Mouse (Mus musculus) hindbrain, embryonic 14.5 days (tissue): ENCODE data around the gene Msi2. TPM values are rescaled to one million over a fixed set of nuclear protein-coding genes. Genes with fewer than 3 reads are reported as not detected.
A peak's percentile ranks its signal among the peaks of the same experiment; 100 is the strongest.

Experiments
- ATAC-seq: fragments of 200-750 bp; cut with Nextera tagmentation; 2 replicates; pipeline ENCODE4 v1.8.0; 2017; ENCODE audit warnings: moderate number of reproducible peaks, mild to moderate bottlenecking, moderate TSS enrichment, moderate library complexity; ENCODE audit not compliant: low FRiP score
- DNase-seq: peaks from one replicate; pipeline ENCODE4 v3.0.0-alpha.2; 2015; ENCODE audit warnings: low spot score
- H3K27ac ChIP-seq: fragments of 300-500 bp; sonication (generic); 2 replicates; pipeline ENCODE4 v1.5.1; 2014; ENCODE audit warnings: mild to moderate bottlenecking, moderate library complexity
- H3K27me3 ChIP-seq: fragments of 300-500 bp; sonication (generic); 2 replicates; pipeline ENCODE4 v1.6.1; 2014; ENCODE audit warnings: mild to moderate bottlenecking, low read length, mixed read lengths; ENCODE audit not compliant: control insufficient read depth, insufficient read depth
- H3K36me3 ChIP-seq: fragments of 300-500 bp; sonication (generic); replicated peaks from 2 replicates; pipeline ENCODE4 v1.6.1; 2014; ENCODE audit not compliant: control insufficient read depth, insufficient read depth
- H3K4me1 ChIP-seq: fragments of 300-500 bp; sonication (generic); replicated peaks from 2 replicates; pipeline ENCODE4 v1.6.1; 2014; ENCODE audit warnings: antibody characterized with exemption, low read length, mixed read lengths; ENCODE audit not compliant: control insufficient read depth, insufficient read depth
- H3K4me2 ChIP-seq: fragments of 300-500 bp; sonication (generic); replicated peaks from 2 replicates; pipeline ENCODE4 v1.6.1; 2014; ENCODE audit warnings: mild to moderate bottlenecking, moderate library complexity
- H3K4me3 ChIP-seq: fragments of 300-500 bp; sonication (generic); replicated peaks from 2 replicates; pipeline ENCODE4 v1.5.1; 2014; ENCODE audit warnings: mild to moderate bottlenecking, low read length
- H3K9ac ChIP-seq: fragments of 300-500 bp; sonication (generic); 2 replicates; pipeline ENCODE4 v1.6.1; 2014
- H3K9me3 ChIP-seq: fragments of 300-500 bp; sonication (generic); 2 replicates; pipeline ENCODE4 v1.6.1; 2016; ENCODE audit warnings: low read length; ENCODE audit not compliant: control insufficient read depth
- WGBS: fragments of 180-500 bp; shearing (Covaris S2); extraction: QIAGEN DNeasy Blood & Tissue Kit; methylation state at CpG from one replicate; pipeline ENCODE4 v1.1.7; 2014; 5-methylcytosine and 5-hydroxymethylcytosine counted together
- polyA plus RNA-seq: library from polyadenylated mRNA; unstranded; fragments of >200 nt; fragmentation: Nextera tagmentation; extraction: Ambion mirVana; gene quantifications from 2 replicates; pipeline ENCODE4 v1.2.1, GENCODE M21; 2014

The Msi2 gene
- polyA plus RNA-seq, 1 experiment from 2014 or later = 26.5 TPM

DNA sequence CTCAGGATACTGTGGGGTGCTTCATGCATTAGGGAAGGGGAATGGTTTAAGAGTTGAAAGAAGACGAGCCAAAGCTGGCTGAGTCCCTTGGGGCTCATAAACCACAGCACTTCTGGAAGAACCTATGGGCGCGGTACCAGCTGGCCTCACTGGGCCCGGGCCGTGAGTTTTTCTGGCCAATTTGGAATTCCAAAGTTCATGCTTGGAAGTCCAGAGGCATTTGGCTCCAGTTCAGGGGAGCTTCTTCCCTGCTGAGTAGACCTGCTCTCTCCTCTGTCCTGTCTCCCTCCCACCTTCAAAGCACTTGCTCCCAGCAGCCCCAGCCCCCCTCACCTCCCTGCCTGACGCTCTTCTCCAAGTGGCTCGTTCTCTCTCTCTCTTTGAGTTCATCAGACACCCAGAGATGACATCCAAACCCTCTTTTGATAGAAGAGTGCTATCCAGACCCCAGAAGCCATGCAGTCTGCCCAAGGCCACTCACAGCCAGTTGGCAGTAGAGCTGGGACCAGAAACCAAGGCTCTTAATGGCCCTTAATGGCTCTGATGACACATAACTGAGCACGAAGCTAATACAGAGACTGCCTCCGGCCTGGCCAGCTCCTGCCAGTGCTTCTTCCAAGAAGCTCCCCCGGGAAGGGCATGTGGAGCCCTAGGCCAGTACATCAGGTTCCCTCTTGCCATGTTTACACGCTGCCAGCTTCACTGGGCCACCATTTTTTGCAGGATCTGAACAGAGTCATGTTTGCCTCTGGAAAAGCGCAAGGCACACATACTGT lies 204.0 kb downstream of the Msi2 start:
- no peak for ATAC-seq
- 68% methylated on average over 12 of the region's 12 CpGs for WGBS
- peak overlapping the region; percentile 38; the same call in 1 of the 2 replicates for H3K27ac ChIP-seq
- H3K4me2 ChIP-seq = no peak overlapping the region
- H3K4me3 ChIP-seq = no peak overlapping the region
- H3K27me3 ChIP-seq = no peaks in the 10 kb centered on the region
- H3K36me3 ChIP-seq = no peaks in the 10 kb centered on the region
- DNase-seq = no peak
- H3K4me1 ChIP-seq = peaks cover 65% of the 10 kb centered on the region
- no peaks in the 10 kb centered on the region for H3K9me3 ChIP-seq
- no peak overlapping the region for H3K9ac ChIP-seq

DNA sequence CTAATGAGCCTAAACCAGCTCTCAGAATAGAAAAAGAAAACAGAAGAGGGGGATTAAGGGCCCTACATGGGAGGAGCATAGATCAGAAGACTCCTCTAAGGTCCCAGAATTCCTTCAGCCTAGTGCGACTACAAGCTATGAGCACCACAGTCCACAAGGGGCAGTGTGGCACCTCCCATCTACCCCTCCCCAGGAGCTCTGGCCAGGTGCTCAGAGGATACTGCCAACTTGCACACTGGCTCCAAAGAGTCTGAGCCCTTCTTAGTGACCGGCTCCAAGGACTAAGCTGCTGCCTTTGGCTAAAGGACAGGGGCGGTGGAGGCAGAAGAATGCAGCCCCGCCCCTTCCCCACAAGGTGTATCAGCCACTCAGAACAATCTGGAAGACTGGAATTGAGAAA lies 205.7 kb downstream of the Msi2 start:
- Histone ChIP-seq H3K9me3 (no peaks in the 10 kb centered on the region), H3K4me1 (peaks cover 82% of the 10 kb centered on the region), H3K36me3 (no peaks in the 10 kb centered on the region), H3K4me2 (no peak overlapping the region), H3K27ac (no peak overlapping the region), H3K27me3 (no peaks in the 10 kb centered on the region), H3K4me3 (no peak overlapping the region), H3K9ac (no peak overlapping the region)
- ATAC-seq (no peak), DNase-seq (peak; percentile 57)
- 30% methylated on average over 4 of the region's 4 CpGs for WGBS

DNA sequence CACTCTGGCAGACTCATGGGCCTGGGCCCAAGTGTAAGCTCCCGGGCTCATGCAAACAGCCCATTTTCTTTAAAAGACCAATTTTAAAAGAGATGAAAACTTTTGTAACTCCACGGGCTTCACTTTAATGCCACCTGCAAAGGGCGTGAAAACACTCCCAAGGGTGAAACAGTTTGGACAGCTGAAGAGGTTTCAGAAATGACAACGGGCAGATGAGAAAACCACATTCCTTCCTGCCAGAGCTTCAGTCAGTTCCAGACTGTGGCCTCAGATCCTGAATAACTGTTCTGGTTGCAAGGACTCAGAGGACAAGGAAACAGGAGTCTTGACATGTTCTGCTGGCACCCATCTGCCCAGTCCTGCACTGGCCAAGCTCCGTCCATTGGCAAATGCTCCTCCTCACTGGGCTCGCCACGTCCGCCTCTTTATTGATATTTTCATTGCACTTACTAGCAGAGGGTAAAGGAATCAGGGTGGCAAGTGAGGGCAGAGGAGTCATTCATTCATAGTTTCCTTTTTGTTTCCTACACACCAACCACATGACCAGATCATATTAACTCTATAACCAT lies 207.9 kb downstream of the Msi2 start:
- no peak for DNase-seq
- Histone ChIP-seq H3K4me1 (peaks cover 81% of the 10 kb centered on the region), H3K9me3 (no peaks in the 10 kb centered on the region), H3K4me2 (no peak overlapping the region), H3K27ac (no peak overlapping the region), H3K36me3 (no peaks in the 10 kb centered on the region), H3K27me3 (no peaks in the 10 kb centered on the region), H3K9ac (no peak overlapping the region), H3K4me3 (no peak overlapping the region)
- ATAC-seq = no peak
- 78% methylated on average over 8 of the region's 8 CpGs for WGBS

DNA sequence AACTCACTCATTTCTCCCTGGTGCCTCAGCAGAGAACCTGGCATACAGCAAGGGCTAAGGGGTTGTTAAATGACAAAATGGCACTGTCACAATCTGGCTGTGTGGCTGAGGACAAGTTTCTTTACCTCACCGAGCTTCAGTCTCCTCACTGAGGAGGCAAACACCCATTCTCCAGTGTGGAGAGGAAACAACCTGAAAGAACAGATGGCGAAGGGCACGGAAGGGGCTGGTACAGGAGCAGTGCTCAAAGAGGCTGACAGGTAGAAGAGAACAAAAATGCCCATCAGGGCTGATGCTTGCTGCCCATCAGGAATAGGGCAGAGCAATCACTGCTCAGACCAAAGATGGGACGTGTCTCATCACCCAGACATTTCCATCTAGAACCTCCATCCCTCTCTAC lies 208.8 kb downstream of the Msi2 start:
- DNase-seq = no peak
- 85% methylated on average over 4 of the region's 4 CpGs for WGBS
- no peak for ATAC-seq
- no peak overlapping the region for H3K27ac ChIP-seq
- no peak overlapping the region for H3K4me2 ChIP-seq
- H3K9ac ChIP-seq = no peak overlapping the region
- H3K27me3 ChIP-seq = no peaks in the 10 kb centered on the region
- H3K36me3 ChIP-seq = no peaks in the 10 kb centered on the region
- H3K4me1 ChIP-seq = peaks cover 72% of the 10 kb centered on the region
- no peaks in the 10 kb centered on the region for H3K9me3 ChIP-seq
- H3K4me3 ChIP-seq = no peak overlapping the region

DNA sequence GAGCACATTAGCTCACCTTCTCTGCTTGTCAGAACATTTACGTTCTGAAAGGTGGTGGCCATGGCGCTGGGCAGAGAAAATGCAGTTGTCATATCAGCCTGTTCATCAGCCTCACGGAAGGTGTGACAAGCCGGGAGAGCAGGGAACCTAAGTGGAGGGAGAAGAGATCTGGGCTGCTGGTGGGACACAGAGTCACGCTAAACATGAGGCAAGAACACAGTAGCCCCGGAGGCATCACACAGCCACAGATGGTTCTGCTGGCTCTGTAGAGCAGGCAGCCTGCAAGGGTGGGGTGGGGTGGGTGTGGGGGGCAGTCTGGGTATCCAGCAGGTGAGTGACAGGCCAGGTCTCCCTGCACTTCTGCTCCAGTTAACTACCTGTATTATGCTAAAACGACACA lies 210.2 kb downstream of the Msi2 start:
- H3K27me3 ChIP-seq = no peaks in the 10 kb centered on the region
- peaks cover 64% of the 10 kb centered on the region for H3K4me1 ChIP-seq
- H3K27ac ChIP-seq = peak overlapping the region; percentile 70
- no peak overlapping the region for H3K4me2 ChIP-seq
- DNase-seq (no peak), ATAC-seq (0 out of 2 replicates have a peak, but pooled peaks have one; percentile 25)
- WGBS = 63% methylated on average over 7 of the region's 7 CpGs
- H3K36me3 ChIP-seq = no peaks in the 10 kb centered on the region
- no peaks in the 10 kb centered on the region for H3K9me3 ChIP-seq
- H3K4me3 ChIP-seq = no peak overlapping the region
- no peak overlapping the region for H3K9ac ChIP-seq

DNA sequence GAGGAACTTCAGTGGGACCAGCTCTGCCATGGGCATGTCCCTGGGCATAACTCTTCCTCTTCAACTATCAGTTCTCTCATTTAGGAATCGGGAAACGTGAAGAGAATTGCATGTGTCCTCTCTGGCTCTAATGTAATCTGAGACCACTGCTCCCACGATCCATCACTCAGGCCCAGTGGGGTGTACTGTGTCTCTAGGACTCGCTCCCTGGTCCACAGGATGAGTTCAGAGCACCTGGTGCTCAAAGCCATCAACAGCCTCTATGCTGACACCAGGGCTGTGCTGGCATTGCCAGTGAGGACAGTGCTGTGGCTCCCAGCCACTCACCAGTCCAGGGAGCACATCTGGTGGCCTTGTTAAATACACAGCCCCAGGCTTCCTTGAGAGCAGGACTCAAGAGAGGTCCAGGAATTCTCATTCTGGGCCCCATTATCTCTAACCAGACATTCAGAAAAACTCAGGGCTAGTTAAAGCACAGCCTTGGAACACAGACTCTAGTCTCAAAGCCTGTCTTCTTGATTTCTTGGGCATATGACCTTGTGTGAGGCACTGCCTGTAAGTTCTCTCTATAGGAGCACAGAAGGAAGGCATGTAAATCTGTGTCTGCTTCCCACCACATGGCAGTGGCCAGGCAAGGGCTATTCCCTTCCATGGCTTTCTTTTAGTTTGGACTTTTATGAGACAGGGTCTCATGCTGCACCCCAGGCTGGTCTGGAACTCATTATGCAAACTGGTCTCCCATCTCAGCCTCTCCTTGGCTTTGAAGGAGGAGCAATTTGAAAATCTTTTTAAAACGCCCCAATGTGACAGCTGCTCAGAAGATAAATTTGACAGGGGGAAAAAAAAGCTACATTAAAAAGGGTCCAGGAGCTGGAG lies 211.5 kb downstream of the Msi2 start:
- no peak for DNase-seq
- Histone ChIP-seq H3K27ac (peak overlapping the region; percentile 3; the same call in 1 of the 2 replicates), H3K36me3 (no peaks in the 10 kb centered on the region), H3K4me1 (peaks cover 60% of the 10 kb centered on the region), H3K4me2 (no peak overlapping the region), H3K27me3 (no peaks in the 10 kb centered on the region), H3K9ac (no peak overlapping the region), H3K4me3 (no peak overlapping the region), H3K9me3 (no peaks in the 10 kb centered on the region)
- WGBS = 30% methylated on average over 5 of the region's 5 CpGs
- ATAC-seq = no peak

DNA sequence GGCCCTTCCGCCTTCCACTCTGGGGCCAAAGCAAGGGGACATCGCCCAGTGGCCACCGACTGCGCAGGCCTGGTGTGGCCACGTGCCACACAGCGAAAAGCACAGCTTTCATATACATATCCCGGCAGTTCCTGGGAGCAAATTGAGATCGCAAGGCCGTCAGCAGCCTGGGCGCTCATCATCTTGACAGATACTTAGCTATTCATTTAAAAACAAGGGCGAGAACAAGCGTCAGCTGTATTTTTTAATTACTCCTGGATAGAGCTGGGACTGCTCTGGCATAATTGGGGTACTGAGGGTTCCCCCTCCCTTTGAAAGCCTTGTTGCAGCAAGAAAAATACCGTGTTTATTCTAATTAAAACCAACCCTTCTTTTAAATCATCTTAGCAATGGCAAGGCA lies 212.2 kb downstream of the Msi2 start:
- Histone ChIP-seq H3K4me3 (no peak overlapping the region), H3K36me3 (no peaks in the 10 kb centered on the region), H3K9ac (no peak overlapping the region), H3K9me3 (no peaks in the 10 kb centered on the region), H3K27me3 (no peaks in the 10 kb centered on the region), H3K4me2 (no peak overlapping the region), H3K4me1 (peaks cover 61% of the 10 kb centered on the region), H3K27ac (peak overlapping the region; percentile 36)
- WGBS = 47% methylated on average over 13 of the region's 13 CpGs
- ATAC-seq (no peak), DNase-seq (no peak)

DNA sequence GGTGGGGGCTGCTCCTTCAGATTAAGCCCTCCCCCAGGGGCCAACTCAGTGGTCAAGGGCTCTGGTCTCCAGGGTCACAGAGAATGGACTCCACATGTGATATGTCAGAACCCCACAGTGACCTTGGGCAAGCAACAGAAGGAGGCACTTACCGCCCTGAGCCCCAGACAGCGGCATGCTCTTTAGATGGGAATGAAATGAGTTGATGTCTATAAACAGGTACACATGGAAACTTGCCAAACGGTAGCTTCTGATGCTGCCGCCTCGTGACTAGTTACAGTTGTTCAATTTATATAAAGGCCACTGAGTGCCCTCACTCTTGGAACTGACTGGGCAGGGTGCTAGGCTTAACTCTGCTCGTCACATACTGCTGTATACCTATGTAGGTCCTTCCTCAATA lies 215.7 kb downstream of the Msi2 start:
- Histone ChIP-seq H3K9me3 (no peaks in the 10 kb centered on the region), H3K27ac (peak overlapping the region; percentile 46; the same call in 1 of the 2 replicates), H3K4me3 (no peak overlapping the region), H3K36me3 (no peaks in the 10 kb centered on the region), H3K27me3 (no peaks in the 10 kb centered on the region), H3K4me1 (peaks cover 58% of the 10 kb centered on the region), H3K4me2 (no peak overlapping the region), H3K9ac (no peak overlapping the region)
- 70% methylated on average over 6 of the region's 6 CpGs for WGBS
- ATAC-seq = no peak
- no peak for DNase-seq

DNA sequence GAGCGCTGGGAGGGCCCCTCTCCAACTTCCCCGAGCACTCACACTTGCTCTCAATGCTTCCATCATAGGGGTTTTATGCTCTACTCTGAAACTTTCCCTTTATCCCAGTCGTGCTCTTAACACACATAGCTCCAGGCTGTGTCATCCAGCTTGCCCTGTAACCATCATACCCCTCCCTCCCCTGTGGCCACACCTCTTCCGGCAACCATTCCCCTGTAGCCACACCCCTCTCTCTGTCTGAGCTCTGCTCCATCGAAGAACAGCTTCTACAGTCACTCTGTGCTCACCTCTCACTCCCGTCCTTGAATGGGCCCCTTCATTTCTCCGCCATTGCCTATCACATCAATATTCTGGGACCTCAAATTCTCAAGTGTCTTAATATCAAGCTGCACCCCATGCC lies 219.8 kb downstream of the Msi2 start:
- WGBS = 62% methylated on average over 7 of the region's 7 CpGs
- Histone ChIP-seq H3K9ac (no peak overlapping the region), H3K4me3 (no peak overlapping the region), H3K27ac (no peak overlapping the region; the same call in 1 of the 2 replicates), H3K4me2 (no peak overlapping the region), H3K36me3 (no peaks in the 10 kb centered on the region), H3K9me3 (no peaks in the 10 kb centered on the region), H3K4me1 (peaks cover 57% of the 10 kb centered on the region), H3K27me3 (no peaks in the 10 kb centered on the region)
- ATAC-seq (no peak), DNase-seq (no peak)
